Mouse (Mus musculus) stomach, postnatal 0 days (tissue): ENCODE measurements around the gene Pdcd6ip.

Experiments
- CTCF ChIP-seq: IDR thresholded peaks from 2 replicates; pipeline ENCODE4 v1.5.1; 2016; ENCODE audit warnings: antibody characterized with exemption, low read depth, mild to moderate bottlenecking, moderate library complexity
- EP300 ChIP-seq: optimal IDR thresholded peaks from 2 replicates; pipeline ENCODE3; 2016; ENCODE audit warnings: antibody characterized with exemption

DNA sequence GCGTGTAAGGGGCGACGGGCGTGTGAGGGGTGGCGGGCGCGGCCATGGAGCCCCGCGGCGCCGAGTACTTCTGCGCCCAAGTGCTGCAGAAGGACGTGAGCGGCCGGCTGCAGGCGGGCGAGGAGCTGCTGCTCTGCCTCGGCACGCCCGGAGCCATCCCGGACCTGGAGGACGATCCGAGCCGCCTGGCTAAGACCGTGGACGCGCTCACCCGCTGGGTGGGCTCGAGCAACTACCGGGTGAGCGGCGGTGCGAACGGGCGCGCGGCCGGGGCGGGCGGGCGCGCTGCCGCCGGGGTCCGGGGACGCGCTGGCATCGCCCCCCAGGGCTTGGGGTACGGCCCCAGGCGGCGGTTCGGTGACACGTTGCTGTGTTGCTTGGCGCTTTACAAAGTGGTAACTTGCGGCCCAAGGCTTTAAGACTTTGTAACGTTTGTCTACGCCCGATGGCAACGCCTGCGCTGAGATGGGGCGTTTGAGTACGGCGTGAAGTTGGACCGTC, 33.6 kb upstream of the Pdcd6ip start:
- TF ChIP-seq CTCF (no peak), EP300 (no peak)
